13 mouse cellular contexts compared by ENCODE assay signal in the genomic region with DNA sequence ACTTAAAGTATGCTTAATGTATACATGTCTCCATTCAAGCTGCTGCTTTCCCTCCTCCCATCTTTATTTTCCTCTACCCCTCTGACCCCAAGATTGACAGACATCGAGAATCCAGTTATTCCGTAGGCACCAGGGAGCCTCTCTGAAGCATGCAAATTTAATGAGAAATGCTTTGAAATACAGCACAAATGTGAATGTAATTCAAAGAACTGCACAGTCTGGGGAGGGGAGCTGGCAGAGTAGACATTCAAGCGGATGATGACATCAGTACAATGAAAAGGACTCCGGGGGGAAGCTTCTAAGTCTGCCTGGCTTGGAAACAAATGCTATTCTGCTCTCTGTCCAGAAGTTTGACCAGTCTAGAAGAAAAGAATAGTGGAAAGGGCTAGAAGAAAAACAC.
"Had no signal": no experiment of that assay in that cellular context is flagged by ENCODE, and none has a peak within 500 bp of the region (broad histone marks: within the 10 kb centered on the region; RNA-seq: fewer than 3 reads in every experiment).

No protein-coding gene starts in this region.

- H3K36me3 ChIP-seq: limb, embryonic 10.5 days; liver, embryonic 15.5 days; neural tube, embryonic 12.5 days had no signal

- H3K4me3 ChIP-seq: left cerebral cortex, adult 2 months; limb, embryonic 10.5 days; liver, embryonic 15.5 days; neural tube, embryonic 12.5 days had no signal

- H3K9me3 ChIP-seq: limb, embryonic 10.5 days; liver, embryonic 15.5 days; neural tube, embryonic 12.5 days had no signal

- H3K27me3 ChIP-seq: liver, embryonic 15.5 days; neural tube, embryonic 12.5 days had no signal

- H3K4me1 ChIP-seq: limb, embryonic 10.5 days; neural tube, embryonic 12.5 days had no signal

- ATAC-seq: lung, postnatal 0 days had no signal

- H3K4me2 ChIP-seq: liver, embryonic 11.5 days; liver, embryonic 15.5 days; neural tube, embryonic 12.5 days had no signal

- H3K9ac ChIP-seq: liver, embryonic 15.5 days; neural tube, embryonic 12.5 days had no signal

- DNase-seq: kidney, adult 9 months; kidney, postnatal 10 days; lung, adult 2 months; lung, postnatal 36 days; right cerebral cortex, adult 18-20 months; right cerebral cortex, postnatal 25 days; thymus, postnatal 4 days had no signal

- H3K27ac ChIP-seq: left cerebral cortex, adult 2 months; limb, embryonic 10.5 days; liver, embryonic 15.5 days; neural tube, embryonic 12.5 days had no signal
